Mouse (Mus musculus) bone marrow, adult 2 months (tissue): ENCODE data around the gene Ino80d.

ENCODE experiments used
- CTCF ChIP-seq: fragments of 200-500 bp; IDR thresholded peaks from 2 replicates; pipeline ENCODE4 v1.5.1; 2011; ENCODE audit warnings: low read length, control low read depth; ENCODE audit not compliant: control insufficient read depth, insufficient read depth
- POLR2A ChIP-seq: fragments of 200-500 bp; IDR thresholded peaks from 2 replicates; pipeline ENCODE4 v1.6.1; 2011; ENCODE audit warnings: low read depth, mild to moderate bottlenecking, control low read depth, low read length, borderline replicate concordance; ENCODE audit not compliant: control insufficient read depth

DNA sequence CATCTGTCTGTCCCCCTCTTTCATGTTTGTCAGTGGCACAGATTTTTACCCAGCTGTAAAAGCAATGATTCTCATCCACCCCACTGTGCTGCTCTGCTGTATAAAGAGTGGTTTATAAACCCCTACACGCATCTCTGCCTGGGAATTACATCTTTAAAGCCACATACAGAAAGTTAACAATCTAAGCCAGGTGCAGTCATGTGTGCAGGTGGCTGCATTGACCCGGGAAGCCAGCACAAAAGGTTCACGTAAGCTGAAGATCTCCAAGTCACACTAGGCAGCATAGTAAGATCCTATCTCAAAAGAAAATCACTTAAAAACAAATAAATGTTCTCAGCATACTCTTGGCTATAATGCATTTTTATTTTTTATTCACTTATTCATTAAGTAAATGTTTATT, 14.8 kb upstream of the Ino80d start:
- TF ChIP-seq CTCF (no peak), POLR2A (no peak)
